Comparison of ENCODE assay signal across 18 mouse cellular contexts in the genomic region with DNA sequence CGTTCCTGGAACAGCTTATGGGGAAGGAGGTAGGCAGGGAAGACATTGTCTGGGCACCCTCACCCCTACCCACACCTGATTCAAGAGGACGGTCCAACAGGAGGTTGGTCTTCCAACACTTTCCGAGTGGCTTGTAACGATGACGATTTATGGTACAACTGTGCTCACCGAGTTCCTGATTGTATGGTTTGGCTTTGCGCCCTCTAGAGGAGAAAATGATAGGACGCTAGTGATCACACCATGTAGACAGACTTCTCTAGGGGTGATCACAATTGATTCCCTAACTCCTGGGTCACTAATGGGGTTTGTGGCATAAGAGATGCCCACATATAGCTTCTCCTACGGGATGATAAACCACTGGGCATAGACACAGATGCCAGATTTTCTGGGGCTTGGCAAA. TPM values are rescaled to one million over a fixed set of nuclear protein-coding genes. Genes with fewer than 3 reads are reported as not detected.
A peak's percentile ranks its signal among the peaks of the same experiment; 100 is the strongest.
DNase-seq lines count a peak whose midpoint lies in the region; ATAC-seq and TF ChIP-seq lines count a peak whose summit lies in the region.
"Had no signal": no experiment of that assay in that cellular context is flagged by ENCODE, and none has a peak within 500 bp of the region (broad histone marks: within the 10 kb centered on the region; RNA-seq: fewer than 3 reads in every experiment).

No protein-coding gene starts in this region.

- peak; percentile 9 for DNase-seq in embryonic facial prominence, embryonic 11.5 days (ENCODE audit: low spot score)
- no peak for DNase-seq in embryonic facial prominence, embryonic 10.5 days (ENCODE audit: low spot score)
- no peak for DNase-seq in lung, postnatal 0 days (ENCODE audit: low spot score)
- DNase-seq in lung, adult 2 months = no peak
- DNase-seq in MEL-GATA-1-ER (ENCODE audit: extremely low read depth, low read depth) = peak; percentile 22
- DNase-seq in ovary, postnatal 10 days (ENCODE audit: low spot score) = no peak
- DNase-seq: cerebellum, adult 9-10 months; heart, adult 18-20 months; heart, postnatal 4 days; kidney, adult 8-10 months; lung, postnatal 4 days; spleen, adult 18-20 months had no signal

- H3K4me2 ChIP-seq in embryonic facial prominence, embryonic 11.5 days (ENCODE audit: low read depth, low read length) = no peak overlapping the region
- no peak overlapping the region for H3K4me2 ChIP-seq in lung, postnatal 0 days (replicated peaks; ENCODE audit: low read depth, low read length)
- H3K4me2 ChIP-seq: limb, embryonic 13.5 days had no signal

- H3K9me3 ChIP-seq in embryonic facial prominence, embryonic 11.5 days (replicated peaks; ENCODE audit: control insufficient read depth, low read length) = no peaks in the 10 kb centered on the region
- H3K9me3 ChIP-seq in embryonic facial prominence, embryonic 10.5 days = no peaks in the 10 kb centered on the region
- H3K9me3 ChIP-seq in lung, postnatal 0 days (ENCODE audit: low read length) = no peaks in the 10 kb centered on the region
- H3K9me3 ChIP-seq: limb, embryonic 13.5 days had no signal

- TF ChIP-seq EP300 in lung, postnatal 0 days (IDR thresholded peaks at IDR 0.05) = no peak

- H3K27me3 ChIP-seq in embryonic facial prominence, embryonic 11.5 days (ENCODE audit: control insufficient read depth, insufficient read depth, low read length) = no peaks in the 10 kb centered on the region
- no peaks in the 10 kb centered on the region for H3K27me3 ChIP-seq in embryonic facial prominence, embryonic 10.5 days (replicated peaks; ENCODE audit: low read depth, poor library complexity, severe bottlenecking)
- H3K27me3 ChIP-seq in lung, postnatal 0 days (replicated peaks; ENCODE audit: insufficient read depth, low read length) = no peaks in the 10 kb centered on the region
- H3K27me3 ChIP-seq: limb, embryonic 13.5 days had no signal

- H3K27ac ChIP-seq in embryonic facial prominence, embryonic 11.5 days (replicated peaks; ENCODE audit: low read depth, low read length) = no peak overlapping the region
- H3K27ac ChIP-seq in embryonic facial prominence, embryonic 10.5 days (replicated peaks) = no peak overlapping the region
- no peak overlapping the region for H3K27ac ChIP-seq in lung, postnatal 0 days (ENCODE audit: low read length)
- H3K27ac ChIP-seq: limb, embryonic 13.5 days had no signal

- no peak for ATAC-seq in embryonic facial prominence, embryonic 11.5 days (replicated peaks; ENCODE audit: insufficient number of reproducible peaks, low FRiP score, low TSS enrichment, low read depth)
- no peak for ATAC-seq in lung, postnatal 0 days
- ATAC-seq in megakaryocyte, adult 5-6 weeks (ENCODE audit: poor library complexity, severe bottlenecking) = peak; percentile 52; the same call in 1 of the 2 replicates
- ATAC-seq in cerebellum, adult (ENCODE audit: insufficient number of reproducible peaks, low FRiP score, low TSS enrichment) = no peak

- H3K4me1 ChIP-seq in embryonic facial prominence, embryonic 11.5 days (ENCODE audit: control insufficient read depth, insufficient read depth, low read length) = no peaks in the 10 kb centered on the region
- no peaks in the 10 kb centered on the region for H3K4me1 ChIP-seq in embryonic facial prominence, embryonic 10.5 days
- no peaks in the 10 kb centered on the region for H3K4me1 ChIP-seq in lung, postnatal 0 days (ENCODE audit: insufficient read depth, low read depth, low read length)
- no peaks in the 10 kb centered on the region for H3K4me1 ChIP-seq in lung, adult 2 months (ENCODE audit: control insufficient read depth, insufficient read depth, low read length)
- H3K4me1 ChIP-seq: limb, embryonic 13.5 days had no signal

- H3K36me3 ChIP-seq in embryonic facial prominence, embryonic 11.5 days (replicated peaks; ENCODE audit: control insufficient read depth, insufficient read depth, low read depth, low read length) = no peaks in the 10 kb centered on the region
- no peaks in the 10 kb centered on the region for H3K36me3 ChIP-seq in embryonic facial prominence, embryonic 10.5 days (replicated peaks)
- H3K36me3 ChIP-seq in lung, postnatal 0 days (ENCODE audit: insufficient read depth, low read length) = no peaks in the 10 kb centered on the region
- H3K36me3 ChIP-seq: limb, embryonic 13.5 days had no signal

- peak; percentile 43 for TF ChIP-seq CTCF in lung, postnatal 0 days (IDR thresholded peaks at IDR 0.05)
- TF ChIP-seq CTCF in lung, adult 2 months (IDR thresholded peaks at IDR 0.05; ENCODE audit: insufficient read depth, low read length) = no peak

- no peak overlapping the region for H3K9ac ChIP-seq in embryonic facial prominence, embryonic 11.5 days (replicated peaks; ENCODE audit: low read length)
- no peak overlapping the region for H3K9ac ChIP-seq in lung, postnatal 0 days (replicated peaks; ENCODE audit: low read depth)
- H3K9ac ChIP-seq: limb, embryonic 13.5 days had no signal

- no peak for TF ChIP-seq POLR2A in lung, adult 2 months (IDR thresholded peaks at IDR 0.05; ENCODE audit: borderline replicate concordance, extremely low read depth, low read depth, low read length)

- H3K4me3 ChIP-seq in embryonic facial prominence, embryonic 11.5 days (ENCODE audit: low read depth, low read length) = no peak overlapping the region
- H3K4me3 ChIP-seq in embryonic facial prominence, embryonic 10.5 days = no peak overlapping the region
- H3K4me3 ChIP-seq in lung, postnatal 0 days (ENCODE audit: low read depth, low read length) = no peak overlapping the region
- no peak overlapping the region for H3K4me3 ChIP-seq in lung, adult 2 months (replicated peaks; ENCODE audit: extremely low read depth, low read depth, low read length)
- H3K4me3 ChIP-seq: limb, embryonic 13.5 days had no signal

- 79% methylated on average over 9 of the region's 9 CpGs for WGBS in embryonic facial prominence, embryonic 11.5 days
- WGBS in embryonic facial prominence, embryonic 10.5 days = 76% methylated on average over 9 of the region's 9 CpGs
- WGBS in lung, postnatal 0 days = 69% methylated on average over 9 of the region's 9 CpGs
- 78% methylated on average over 9 of the region's 9 CpGs for WGBS in lung, adult 2 months

RNA-seq across cellular contexts. Expression of a gene that starts 3.3 kb away (rescaled TPM):
- polyA plus RNA-seq in embryonic facial prominence, embryonic 11.5 days (2014; fragmentation: Nextera tagmentation; extraction: Ambion mirVana) = not detected in 2 replicates
- polyA plus RNA-seq in embryonic facial prominence, embryonic 10.5 days (2016; fragmentation: Nextera tagmentation; extraction: Ambion mirVana) = not detected in 2 replicates
- not detected in 2 replicates for polyA plus RNA-seq in lung, postnatal 0 days (2015; fragmentation: Nextera tagmentation; extraction: Ambion mirVana)
- 0.97 and 1.9 TPM in 2 replicates for polyA plus RNA-seq in lung, adult 2 months (2012; rRNA removed)
- not detected in 2 replicates for total RNA-seq in megakaryocyte, adult 5-6 weeks (2015)
- total RNA-seq in megakaryocyte, adult 5-6 weeks (2017) = not detected in 2 replicates
- total RNA-seq: heart, adult 18-20 months; heart, postnatal 4 days; layer of hippocampus, postnatal 25 days had no signal
- polyA plus RNA-seq: C2C12; limb, embryonic 13.5 days; thymus, postnatal 0 days had no signal

RNA-seq across cellular contexts. Expression of a gene that starts 20.6 kb away (rescaled TPM):
- not detected in 2 replicates for polyA plus RNA-seq in embryonic facial prominence, embryonic 11.5 days (2014; fragmentation: Nextera tagmentation; extraction: Ambion mirVana)
- not detected in 2 replicates for polyA plus RNA-seq in embryonic facial prominence, embryonic 10.5 days (2016; fragmentation: Nextera tagmentation; extraction: Ambion mirVana)
- polyA plus RNA-seq in lung, postnatal 0 days (2015; fragmentation: Nextera tagmentation; extraction: Ambion mirVana) = 0.57 and 0.88 TPM in 2 replicates
- 7.9 and 10.9 TPM in 2 replicates for polyA plus RNA-seq in lung, adult 2 months (2012; rRNA removed)
- not detected in 2 replicates for total RNA-seq in megakaryocyte, adult 5-6 weeks (2015)
- not detected in 2 replicates for total RNA-seq in megakaryocyte, adult 5-6 weeks (2017)
- total RNA-seq: heart, postnatal 4 days; layer of hippocampus, postnatal 25 days had no signal
- polyA plus RNA-seq: C2C12; limb, embryonic 13.5 days; thymus, postnatal 0 days had no signal

RNA-seq across cellular contexts. Expression of a gene that starts 21.1 kb away (rescaled TPM):
- not detected in 2 replicates for polyA plus RNA-seq in embryonic facial prominence, embryonic 11.5 days (2014; fragmentation: Nextera tagmentation; extraction: Ambion mirVana)
- not detected in 2 replicates for polyA plus RNA-seq in embryonic facial prominence, embryonic 10.5 days (2016; fragmentation: Nextera tagmentation; extraction: Ambion mirVana)
- not detected in 2 replicates for polyA plus RNA-seq in lung, postnatal 0 days (2015; fragmentation: Nextera tagmentation; extraction: Ambion mirVana)
- not detected in 2 replicates for polyA plus RNA-seq in lung, adult 2 months (2012; rRNA removed)
- not detected in 2 replicates for total RNA-seq in megakaryocyte, adult 5-6 weeks (2015)
- not detected in 2 replicates for total RNA-seq in megakaryocyte, adult 5-6 weeks (2017)
- total RNA-seq: heart, adult 18-20 months; heart, postnatal 4 days; layer of hippocampus, postnatal 25 days had no signal
- polyA plus RNA-seq: C2C12; limb, embryonic 13.5 days; thymus, postnatal 0 days had no signal

RNA-seq across cellular contexts. Expression of a gene that starts 21.8 kb away (rescaled TPM):
- polyA plus RNA-seq in embryonic facial prominence, embryonic 11.5 days (2014; fragmentation: Nextera tagmentation; extraction: Ambion mirVana) = not detected in 2 replicates
- polyA plus RNA-seq in embryonic facial prominence, embryonic 10.5 days (2016; fragmentation: Nextera tagmentation; extraction: Ambion mirVana) = not detected in 2 replicates
- polyA plus RNA-seq in lung, postnatal 0 days (2015; fragmentation: Nextera tagmentation; extraction: Ambion mirVana) = 0.36 and 0.43 TPM in 2 replicates
- polyA plus RNA-seq in lung, adult 2 months (2012; rRNA removed) = 5.3 and 8.5 TPM in 2 replicates
- total RNA-seq in megakaryocyte, adult 5-6 weeks (2015) = not detected in 2 replicates
- total RNA-seq in megakaryocyte, adult 5-6 weeks (2017) = not detected in 2 replicates
- total RNA-seq: heart, adult 18-20 months; heart, postnatal 4 days; layer of hippocampus, postnatal 25 days had no signal
- polyA plus RNA-seq: C2C12; limb, embryonic 13.5 days; thymus, postnatal 0 days had no signal

RNA-seq across cellular contexts. Expression of a gene that starts 21.9 kb away (rescaled TPM):
- polyA plus RNA-seq in embryonic facial prominence, embryonic 11.5 days (2014; fragmentation: Nextera tagmentation; extraction: Ambion mirVana) = not detected in 2 replicates
- polyA plus RNA-seq in embryonic facial prominence, embryonic 10.5 days (2016; fragmentation: Nextera tagmentation; extraction: Ambion mirVana) = not detected in 2 replicates
- 0.90 and 1.3 TPM in 2 replicates for polyA plus RNA-seq in lung, postnatal 0 days (2015; fragmentation: Nextera tagmentation; extraction: Ambion mirVana)
- 1.3 and 1.9 TPM in 2 replicates for polyA plus RNA-seq in lung, adult 2 months (2012; rRNA removed)
- not detected in 2 replicates for total RNA-seq in megakaryocyte, adult 5-6 weeks (2015)
- not detected in 2 replicates for total RNA-seq in megakaryocyte, adult 5-6 weeks (2017)
- total RNA-seq: heart, adult 18-20 months; heart, postnatal 4 days; layer of hippocampus, postnatal 25 days had no signal
- polyA plus RNA-seq: C2C12; limb, embryonic 13.5 days; thymus, postnatal 0 days had no signal

Comparison
In these comparisons a context has a peak if more than half of its experiments do, and no peak if none do; other contexts are left out.
1. DNase-seq: peak in embryonic facial prominence, embryonic 11.5 days (single experiment) and MEL-GATA-1-ER (single experiment); none in embryonic facial prominence, embryonic 10.5 days (single experiment), lung, postnatal 0 days (single experiment), lung, adult 2 months (single experiment) and ovary, postnatal 10 days (single experiment).